Mouse (Mus musculus) left cerebral cortex, adult 9 months (tissue): ENCODE results near the gene Edem3.
A peak's percentile ranks its signal among the peaks of the same experiment; 100 is the strongest.

Experiments used
- DNase-seq, 2 experiments: peaks; one replicate each; pipeline ENCODE4 v3.0.0; 2022; ENCODE audit warnings: low spot score in 2 of 2

The Edem3 gene

GRCm38 (mm10) chr1:151754881-151755659, at the start of gene Edem3:
Gene Edem3, plus strand, starts transcription at chr1:151755371.
- peak; percentile 99 for DNase-seq

- peak; percentile 25 to 90 for DNase-seq
Measured at GRCm38 (mm10) chr1:151705723-151706396, 49.3 kb upstream of the Edem3 start.

- no peak for DNase-seq
Measured at GRCm38 (mm10) chr1:151706397-151706752, 48.8 kb upstream of the Edem3 start.

- no peak for DNase-seq
Measured at GRCm38 (mm10) chr1:151708966-151709733, 46.0 kb upstream of the Edem3 start.

- no peak for DNase-seq
Measured at GRCm38 (mm10) chr1:151709734-151710022, 45.5 kb upstream of the Edem3 start.

GRCm38 (mm10) chr1:151710424-151711055, 44.6 kb upstream of the Edem3 start:
- DNase-seq = no peak

GRCm38 (mm10) chr1:151711062-151711461, 44.1 kb upstream of the Edem3 start:
- DNase-seq = no peak

- DNase-seq = no peak
Measured at GRCm38 (mm10) chr1:151712664-151713063, 42.5 kb upstream of the Edem3 start.

- no peak for DNase-seq
Measured at GRCm38 (mm10) chr1:151713622-151714021, 41.5 kb upstream of the Edem3 start.

GRCm38 (mm10) chr1:151716024-151716710, 39.0 kb upstream of the Edem3 start:
- no peak for DNase-seq

GRCm38 (mm10) chr1:151717624-151718023, 37.5 kb upstream of the Edem3 start:
- no peak for DNase-seq

GRCm38 (mm10) chr1:151718575-151718974, 36.6 kb upstream of the Edem3 start:
- no peak for DNase-seq

GRCm38 (mm10) chr1:151719911-151720310, 35.3 kb upstream of the Edem3 start:
- no peak for DNase-seq

GRCm38 (mm10) chr1:151720566-151720965, 34.6 kb upstream of the Edem3 start:
- DNase-seq = no peak

GRCm38 (mm10) chr1:151721357-151721983, 33.7 kb upstream of the Edem3 start:
- DNase-seq = no peak

GRCm38 (mm10) chr1:151723771-151724170, 31.4 kb upstream of the Edem3 start:
- DNase-seq = no peak

GRCm38 (mm10) chr1:151725590-151725989, 29.6 kb upstream of the Edem3 start:
- no peak for DNase-seq

- no peak for DNase-seq
Measured at GRCm38 (mm10) chr1:151726358-151726757, 28.8 kb upstream of the Edem3 start.

- DNase-seq = no peak
Measured at GRCm38 (mm10) chr1:151728141-151728540, 27.0 kb upstream of the Edem3 start.

- no peak for DNase-seq
Measured at GRCm38 (mm10) chr1:151737146-151737545, 18.0 kb upstream of the Edem3 start.

GRCm38 (mm10) chr1:151741199-151741621, 14.0 kb upstream of the Edem3 start:
- DNase-seq = no peak
